Mouse (Mus musculus) heart, adult 2 months (tissue): ENCODE measurements around the gene Apoe. TPM values are rescaled to one million over a fixed set of nuclear protein-coding genes. Genes with fewer than 3 reads are reported as not detected.
A peak's percentile ranks its signal among the peaks of the same experiment; 100 is the strongest.

Experiments used
- DNase-seq, 2 experiments: peaks; one replicate each; pipeline ENCODE4 v3.0.0; 2021
- H3K27ac ChIP-seq: fragments of 200-600 bp; 2 replicates; pipeline ENCODE4 v1.8.1; 2022
- H3K27me3 ChIP-seq: fragments of 200-500 bp; 2 replicates; pipeline ENCODE4 v1.6.1; 2012; ENCODE audit warnings: mild to moderate bottlenecking, low read length, inconsistent platforms, mixed read lengths; ENCODE audit not compliant: control insufficient read depth, insufficient read depth
- H3K36me3 ChIP-seq: fragments of 200-500 bp; 2 replicates; pipeline ENCODE4 v1.6.1; 2012; ENCODE audit warnings: low read length, inconsistent platforms; ENCODE audit not compliant: control insufficient read depth, insufficient read depth
- H3K4me1 ChIP-seq: fragments of 200-500 bp; 2 replicates; pipeline ENCODE4 v1.6.1; 2011; ENCODE audit warnings: low read length; ENCODE audit not compliant: control insufficient read depth, insufficient read depth
- H3K4me3 ChIP-seq: fragments of 200-600 bp; 2 replicates; pipeline ENCODE4 v1.8.1; 2022
- H3K79me2 ChIP-seq: fragments of 200-500 bp; replicated peaks from 2 replicates; pipeline ENCODE4 v1.6.1; 2012; ENCODE audit warnings: mild to moderate bottlenecking, inconsistent platforms, low read length, moderate library complexity, mixed read lengths; ENCODE audit not compliant: control insufficient read depth, insufficient read depth
- H3K9ac ChIP-seq: fragments of 200-500 bp; 2 replicates; pipeline ENCODE4 v1.6.1; 2012; ENCODE audit warnings: low read depth, mild to moderate bottlenecking, control low read depth, inconsistent platforms, low read length, mixed read lengths
- CTCF ChIP-seq: fragments of 200-600 bp; IDR thresholded peaks from 2 replicates; pipeline ENCODE4 v1.8.1; 2022; ENCODE audit warnings: antibody characterized with exemption, mild to moderate bottlenecking, moderate library complexity
- EP300 ChIP-seq: fragments of 200-500 bp; IDR thresholded peaks from 2 replicates; pipeline ENCODE4 v1.6.1; 2011; ENCODE audit warnings: low read depth, low read length, control low read depth; ENCODE audit not compliant: insufficient read depth
- POLR2A ChIP-seq: fragments of 200-500 bp; IDR thresholded peaks from 2 replicates; pipeline ENCODE4 v1.6.1; 2011; ENCODE audit warnings: mild to moderate bottlenecking, low read depth, low read length, control low read depth; ENCODE audit not compliant: insufficient read depth
- WGBS: fragments of 180-500 bp; shearing (Covaris S2); methylation state at CpG from one replicate; pipeline ENCODE4 v1.1.7; 2018; 5-methylcytosine and 5-hydroxymethylcytosine counted together
- intact Hi-C: fragments of 180-260 bp; cut with DNase I; formaldehyde crosslinking; loops from one replicate; pipeline ENCODE4 v1.15.1; 2025
- polyA plus RNA-seq: library from polyadenylated mRNA; depleted of rRNA; stranded (reverse); fragments of >200 nt; gene quantifications from 2 replicates; pipeline ENCODE4 v1.2.3, GENCODE M21; 2012
- total RNA-seq, 2 experiments: library from RNA; stranded (reverse); gene quantifications; 2 replicates each; pipeline ENCODE4 v1.2.3; 2021

Gene Apoe
- total and polyA plus RNA-seq, 3 experiments: 278 to 519 (median 293) TPM

DNA sequence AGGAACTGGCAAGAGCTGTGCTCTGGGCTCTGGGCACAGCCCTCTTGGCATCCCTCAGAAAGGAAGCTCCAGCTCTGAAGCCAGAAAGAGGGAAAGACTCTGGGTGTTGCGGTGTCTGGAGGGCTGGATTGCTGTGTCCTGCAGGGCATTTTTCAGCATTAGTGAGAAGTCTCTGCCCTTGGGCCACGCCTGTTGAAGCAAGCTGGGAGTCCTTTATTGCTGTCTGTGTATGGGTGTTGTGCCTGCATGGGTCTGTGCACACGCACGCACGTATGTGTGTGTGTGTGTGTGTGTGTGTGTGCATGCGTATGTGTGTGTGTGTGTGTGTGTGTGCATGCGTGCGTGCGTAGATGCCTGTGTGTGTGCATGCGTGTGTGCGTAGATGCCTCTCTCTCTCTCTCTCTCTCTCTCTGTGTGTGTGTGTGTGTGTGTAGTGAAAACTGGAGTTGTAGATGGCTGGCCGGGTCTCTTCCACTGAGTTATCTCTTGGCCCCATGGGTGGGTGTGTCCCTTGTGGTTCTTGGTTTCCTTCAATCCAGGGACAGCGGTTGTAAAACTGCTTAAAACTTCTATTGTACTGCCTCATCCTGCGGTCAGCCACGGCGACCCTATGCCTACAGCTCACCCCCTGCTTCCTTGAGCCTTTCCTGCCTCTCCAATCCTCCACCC is 37.5 kb upstream of the Apoe start:
- Histone ChIP-seq H3K27me3 (no peaks in the 10 kb centered on the region), H3K9ac (no peak overlapping the region), H3K4me1 (peaks cover 3% of the 10 kb centered on the region), H3K79me2 (no peaks in the 10 kb centered on the region), H3K27ac (no peak overlapping the region), H3K4me3 (no peak overlapping the region), H3K36me3 (no peaks in the 10 kb centered on the region)
- intact Hi-C loops: no loop called here
- no peak for DNase-seq
- WGBS: 69% methylated on average over 16 of the region's 16 CpGs
- TF ChIP-seq CTCF: no peak
- TF ChIP-seq EP300: no peak
- TF ChIP-seq POLR2A: no peak

DNA sequence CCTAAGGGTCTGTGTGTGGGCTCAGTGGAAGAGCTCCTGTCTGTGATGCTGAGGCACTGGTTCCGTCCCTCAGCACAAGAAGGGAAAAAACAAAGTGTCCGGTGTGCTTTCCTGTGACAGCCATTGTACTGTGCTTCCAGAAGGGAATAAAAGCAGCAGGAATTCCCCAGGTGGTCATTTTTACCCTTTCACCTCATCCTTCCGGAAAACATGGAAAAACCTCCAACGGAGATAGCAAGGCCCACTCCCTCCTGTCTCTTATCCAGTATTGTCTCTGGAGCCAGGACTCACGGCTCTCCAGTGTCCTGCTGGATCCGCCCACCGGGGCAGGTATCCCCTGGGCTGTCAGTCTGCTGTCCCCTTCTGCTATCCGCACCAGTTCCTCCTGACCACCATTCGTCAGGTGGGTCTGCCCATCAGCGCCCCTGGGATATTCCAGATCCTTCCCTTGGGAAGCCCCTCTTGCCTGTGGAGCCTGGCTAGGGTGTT is 35.2 kb upstream of the Apoe start:
- H3K27me3 ChIP-seq: no peaks in the 10 kb centered on the region
- peaks cover 3% of the 10 kb centered on the region for H3K4me1 ChIP-seq
- H3K79me2 ChIP-seq: no peaks in the 10 kb centered on the region
- H3K4me3 ChIP-seq: no peak overlapping the region
- 47% methylated on average over 10 of the region's 10 CpGs for WGBS
- H3K36me3 ChIP-seq: no peaks in the 10 kb centered on the region
- H3K9ac ChIP-seq: no peak overlapping the region
- intact Hi-C loops: no loop called here
- peak overlapping the region; percentile 33; the same call in 1 of the 2 replicates for H3K27ac ChIP-seq
- TF ChIP-seq EP300: no peak
- no peak for TF ChIP-seq CTCF
- TF ChIP-seq POLR2A: no peak
- no peak for DNase-seq

DNA sequence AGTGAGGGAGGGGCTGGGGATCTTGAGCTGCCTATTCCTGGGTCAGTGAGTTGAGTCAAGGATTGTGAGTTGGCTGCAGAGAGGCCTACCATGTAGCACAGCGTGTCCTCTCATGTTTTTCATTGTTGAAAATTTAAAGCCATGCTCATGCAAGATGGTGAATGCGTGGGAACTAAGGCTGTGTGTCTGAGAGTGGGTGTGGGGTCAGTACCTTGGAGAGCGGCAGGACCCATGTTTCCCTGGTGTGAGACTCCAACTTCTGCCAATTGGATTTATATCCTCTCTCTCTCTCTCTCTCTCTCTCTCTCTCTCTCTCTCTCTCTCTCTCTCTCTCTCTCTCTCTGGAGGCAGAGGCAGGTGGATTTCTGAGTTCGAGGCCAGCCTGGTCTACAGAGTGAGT is 27.6 kb upstream of the Apoe start:
- no peaks in the 10 kb centered on the region for H3K79me2 ChIP-seq
- H3K27me3 ChIP-seq: no peaks in the 10 kb centered on the region
- intact Hi-C loops: no loop called here
- H3K9ac ChIP-seq: no peak overlapping the region
- WGBS: 89% methylated on average over 4 of the region's 4 CpGs
- H3K27ac ChIP-seq: no peak overlapping the region
- H3K4me3 ChIP-seq: no peak overlapping the region
- DNase-seq: no peak
- peaks cover 4% of the 10 kb centered on the region; the same call in 1 of the 2 replicates for H3K4me1 ChIP-seq
- no peaks in the 10 kb centered on the region for H3K36me3 ChIP-seq
- TF ChIP-seq POLR2A: no peak
- TF ChIP-seq EP300: no peak
- no peak for TF ChIP-seq CTCF

DNA sequence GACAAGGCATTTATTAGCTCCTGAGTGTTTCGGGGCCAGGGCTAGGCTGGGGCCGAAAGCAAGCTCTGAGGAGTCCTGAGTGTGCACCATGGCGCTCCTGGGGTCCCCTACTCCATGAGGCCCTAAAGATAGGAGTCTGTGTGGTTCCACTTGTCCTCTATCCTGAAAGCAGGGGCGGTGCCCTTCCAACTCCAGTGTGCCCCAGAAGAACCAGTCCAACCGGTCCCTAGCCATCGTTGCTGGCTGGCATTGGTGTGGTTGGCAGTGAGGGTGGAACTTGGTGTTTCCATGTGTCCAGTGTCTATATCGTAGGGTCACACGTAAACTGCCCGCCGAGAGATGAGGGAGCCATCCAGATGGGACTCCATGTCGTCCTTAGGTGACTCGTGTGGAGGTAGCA is 25.2 kb upstream of the Apoe start:
- Histone ChIP-seq H3K27ac (no peak overlapping the region), H3K36me3 (no peaks in the 10 kb centered on the region)

DNA sequence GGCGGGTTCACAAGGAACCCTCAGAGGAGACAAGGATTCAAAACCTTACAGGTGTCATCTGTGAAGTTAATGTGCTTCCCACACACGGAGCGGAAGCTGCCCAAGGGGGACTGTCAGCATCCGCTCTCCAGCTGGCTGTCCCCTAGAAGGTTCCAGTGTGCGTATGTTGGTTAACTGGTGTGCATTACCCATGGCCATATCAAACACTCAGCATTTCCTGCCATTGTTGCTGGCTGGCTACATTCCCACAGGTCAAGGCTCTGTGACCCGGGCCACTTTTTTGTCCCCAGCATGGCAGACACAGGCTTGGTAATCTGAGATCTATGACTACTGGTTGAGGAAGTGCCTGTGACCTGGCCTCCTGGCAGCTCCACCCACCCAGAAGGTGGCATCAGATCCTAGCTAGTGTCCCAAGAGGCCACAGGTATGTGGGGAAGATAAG is 23.8 kb upstream of the Apoe start:
- H3K9ac ChIP-seq: no peak overlapping the region
- TF ChIP-seq EP300 (peak; percentile 90), POLR2A (no peak)
- peak overlapping the region; percentile 74 for H3K27ac ChIP-seq
- H3K36me3 ChIP-seq: no peaks in the 10 kb centered on the region
- 60% methylated on average over 6 of the region's 6 CpGs for WGBS
- intact Hi-C loops: no loop called here
- H3K79me2 ChIP-seq: no peaks in the 10 kb centered on the region
- H3K4me3 ChIP-seq: no peak overlapping the region
- no peaks in the 10 kb centered on the region for H3K27me3 ChIP-seq
- peaks cover 4% of the 10 kb centered on the region; the same call in 1 of the 2 replicates for H3K4me1 ChIP-seq
- peak; percentile 76 to 79 for DNase-seq

More for the DNA sequence above, 25.2 kb upstream of the Apoe start:
- WGBS: 95% methylated on average over 12 of the region's 12 CpGs
- peaks cover 4% of the 10 kb centered on the region; the same call in 1 of the 2 replicates for H3K4me1 ChIP-seq
- no peaks in the 10 kb centered on the region for H3K27me3 ChIP-seq
- H3K9ac ChIP-seq: no peak overlapping the region
- no peak overlapping the region for H3K4me3 ChIP-seq
- H3K79me2 ChIP-seq: no peaks in the 10 kb centered on the region
- DNase-seq: no peak
- intact Hi-C loops: loop anchor here (2.0 kb wide), 1 partner anchor 19 kb away; no protein-coding TSS in a partner anchor
- TF ChIP-seq EP300: no peak
- no peak for TF ChIP-seq CTCF
- no peak for TF ChIP-seq POLR2A

DNA sequence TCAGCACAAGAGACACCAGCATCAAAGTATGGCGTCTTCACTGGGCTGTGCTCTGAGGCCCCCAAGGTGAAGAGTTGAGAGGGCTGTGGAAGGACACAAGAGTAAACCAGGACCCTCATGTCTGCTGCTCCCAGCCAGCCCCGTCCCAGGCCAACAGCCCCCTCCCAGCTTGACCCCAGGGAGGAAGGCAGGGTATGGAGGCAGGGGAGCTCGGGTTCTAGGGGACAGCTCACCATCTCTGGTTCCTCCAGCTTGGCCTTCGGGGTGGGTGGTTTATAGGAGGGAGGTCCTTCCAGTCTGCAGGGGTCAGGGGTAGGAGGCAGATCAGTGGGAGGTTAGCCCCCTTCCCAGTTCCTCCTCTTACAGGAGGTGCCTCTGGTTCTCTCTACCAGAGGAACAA is 20.2 kb upstream of the Apoe start:
- H3K4me1 ChIP-seq: peaks cover 6% of the 10 kb centered on the region
- TF ChIP-seq POLR2A (no peak), EP300 (no peak), CTCF (no peak)
- no peak overlapping the region for H3K27ac ChIP-seq
- H3K27me3 ChIP-seq: no peaks in the 10 kb centered on the region
- 94% methylated on average over 4 of the region's 4 CpGs for WGBS
- H3K4me3 ChIP-seq: no peak overlapping the region
- H3K79me2 ChIP-seq: no peaks in the 10 kb centered on the region
- intact Hi-C loops: no loop called here
- DNase-seq: no peak
- no peaks in the 10 kb centered on the region for H3K36me3 ChIP-seq
- no peak overlapping the region for H3K9ac ChIP-seq
